Mouse (Mus musculus) adrenal gland, postnatal 10 days (tissue): ENCODE results near the gene Ccn5. TPM values are rescaled to one million over a fixed set of nuclear protein-coding genes. Genes with fewer than 3 reads are reported as not detected.
A peak's percentile ranks its signal among the peaks of the same experiment; 100 is the strongest.

Experiments used
- DNase-seq: peaks from one replicate; pipeline ENCODE4 v3.0.0; 2021; ENCODE audit warnings: mixed read lengths
- long read RNA-seq, 2 experiments: library from polyadenylated mRNA; stranded (forward); transcript quantifications; one replicate each; pipeline ENCODE4 v2.0.0; 2021
- total RNA-seq, 2 experiments: library from RNA; stranded (reverse); gene quantifications; 2 replicates each; pipeline ENCODE4 v1.2.3; 2021

Ccn5 gene
- total RNA-seq, result under 1 TPM in 1 of 2 experiments, not detected in 1; 0.69 TPM
- long read RNA-seq, experiment 1, result 0 reads
- long read RNA-seq, experiment 2, result 0 reads

GRCm38 (mm10) chr2:163820607-163821006, at the start of gene Ccn5:
Gene Ccn5, plus strand, starts transcription at chr2:163820861.
- DNase-seq, result peak; percentile 91

- no peak for DNase-seq
These were observed 44.0 kb upstream of the Ccn5 start for GRCm38 (mm10) chr2:163776661-163777060.

- DNase-seq, result no peak
These were observed 43.6 kb upstream of the Ccn5 start for GRCm38 (mm10) chr2:163777061-163777460.

DNA sequence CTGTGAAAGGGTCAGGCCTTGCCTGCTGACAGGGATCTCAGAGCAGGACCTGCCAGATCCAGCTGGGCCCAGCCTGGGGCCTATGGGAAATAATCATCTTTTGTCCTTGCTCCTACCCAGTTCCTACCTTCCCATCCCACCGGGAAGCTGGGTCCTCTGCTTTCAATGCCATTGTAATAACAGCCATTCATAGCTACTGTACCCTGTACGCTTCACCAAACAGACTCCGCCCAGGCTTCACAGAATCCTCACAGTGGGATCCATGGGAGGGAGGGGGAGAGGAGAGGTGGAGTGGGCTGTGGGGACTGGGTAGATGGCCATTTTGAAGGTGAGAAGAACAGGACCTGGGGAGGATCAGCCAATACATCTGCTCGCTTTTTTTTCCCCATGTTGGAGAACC, 41.8 kb upstream of the Ccn5 start:
- no peak for DNase-seq

DNA sequence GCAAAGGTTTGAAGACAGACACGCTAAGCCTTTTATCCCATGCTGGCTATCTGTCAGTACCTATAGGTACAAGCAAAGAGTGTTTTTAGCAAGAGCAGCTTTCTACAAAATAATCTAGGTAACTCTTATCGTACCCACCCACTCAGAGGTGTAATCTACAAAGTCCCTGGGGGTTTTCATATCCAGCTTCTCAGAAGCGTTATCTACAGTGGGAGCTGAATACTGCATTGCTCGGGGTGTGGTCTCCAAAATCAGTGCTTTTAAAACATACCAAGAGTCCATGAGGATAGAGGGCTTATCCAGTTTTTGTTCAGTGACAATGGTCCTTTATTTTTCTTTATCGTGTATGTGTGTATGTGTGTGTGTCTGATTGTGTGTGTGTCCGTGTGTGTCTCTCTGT, 37.3 kb upstream of the Ccn5 start:
- no peak for DNase-seq

GRCm38 (mm10) chr2:163783901-163784300, 36.8 kb upstream of the Ccn5 start:
- DNase-seq, result no peak

DNA sequence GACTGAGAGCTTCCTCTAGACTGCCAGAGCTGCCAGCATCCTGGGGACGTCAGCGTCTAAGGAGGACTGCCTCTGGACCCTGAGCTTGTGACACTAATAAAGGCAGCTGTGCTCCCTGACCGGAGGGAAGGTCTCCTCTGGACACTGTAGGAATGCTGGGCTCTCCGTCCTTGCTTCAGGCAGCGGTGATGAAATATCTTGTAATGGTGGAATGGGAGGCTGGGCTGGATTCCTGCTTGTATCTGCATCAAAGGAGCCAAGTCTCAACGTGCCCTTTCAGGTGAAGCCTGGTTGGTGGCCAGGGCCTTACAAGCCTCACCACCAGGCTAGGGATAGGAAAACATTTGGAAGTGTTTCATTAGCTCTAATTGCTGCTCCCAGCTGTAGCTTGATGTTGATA, 33.6 kb upstream of the Ccn5 start:
- DNase-seq, result no peak

DNA sequence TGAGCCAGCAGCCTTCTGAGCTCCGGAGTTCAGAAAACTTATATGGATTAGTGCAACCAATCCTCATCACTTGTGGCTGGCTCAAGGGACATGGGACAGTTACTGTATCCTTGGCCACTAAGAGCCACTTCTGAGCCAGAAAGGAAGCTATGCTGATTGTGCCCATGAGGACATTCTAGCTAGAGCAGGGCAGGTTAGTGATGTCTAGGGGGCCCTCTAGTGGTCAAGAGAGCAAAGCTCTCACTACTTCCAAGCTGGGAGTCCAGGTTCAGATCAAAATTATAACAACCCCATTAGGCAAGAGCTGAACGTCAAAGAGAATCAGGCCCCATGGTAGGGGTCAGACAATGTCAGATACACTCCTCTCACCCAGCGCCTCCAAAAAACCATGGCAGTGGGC, 33.0 kb upstream of the Ccn5 start:
- peak; percentile 62 for DNase-seq

GRCm38 (mm10) chr2:163788484-163788883, 32.2 kb upstream of the Ccn5 start:
- DNase-seq, result peak; percentile 83

GRCm38 (mm10) chr2:163798411-163798810, 22.2 kb upstream of the Ccn5 start:
- DNase-seq, result peak; percentile 66

GRCm38 (mm10) chr2:163800832-163801231, 19.8 kb upstream of the Ccn5 start:
- DNase-seq, result peak; percentile 54

- no peak for DNase-seq
These were observed 19.3 kb upstream of the Ccn5 start for GRCm38 (mm10) chr2:163801406-163801805.

GRCm38 (mm10) chr2:163803838-163804237, 16.8 kb upstream of the Ccn5 start:
- DNase-seq, result no peak

- no peak for DNase-seq
These were observed 11.5 kb upstream of the Ccn5 start for GRCm38 (mm10) chr2:163809166-163809565.

DNA sequence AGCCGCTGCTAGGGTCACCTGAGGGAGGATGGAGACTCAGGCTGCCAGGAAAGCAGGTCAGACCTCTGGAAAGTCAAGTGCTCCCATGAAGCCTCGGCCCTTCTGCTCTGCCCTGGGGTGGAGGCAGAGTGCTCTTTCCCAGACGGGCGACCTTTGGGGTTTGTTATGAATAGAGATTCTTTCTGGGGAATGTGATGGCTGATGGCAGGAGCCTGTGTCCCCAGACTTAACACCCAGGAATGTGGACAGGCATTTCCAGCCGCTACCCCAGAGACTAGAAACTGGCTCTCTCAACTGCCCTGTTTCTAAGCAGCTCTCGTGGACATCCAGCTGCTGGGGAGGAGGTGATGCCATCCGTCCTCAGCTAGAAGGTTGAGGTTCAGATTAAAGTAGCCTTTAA, 11.0 kb upstream of the Ccn5 start:
- DNase-seq, result no peak

GRCm38 (mm10) chr2:163813077-163813476, 7.6 kb upstream of the Ccn5 start:
- no peak for DNase-seq

- DNase-seq, result peak; percentile 33
These were observed 5.8 kb upstream of the Ccn5 start for GRCm38 (mm10) chr2:163814739-163815465.

- peak; percentile 80 for DNase-seq
These were observed 2.6 kb downstream of the Ccn5 start for GRCm38 (mm10) chr2:163823248-163823647.

DNA sequence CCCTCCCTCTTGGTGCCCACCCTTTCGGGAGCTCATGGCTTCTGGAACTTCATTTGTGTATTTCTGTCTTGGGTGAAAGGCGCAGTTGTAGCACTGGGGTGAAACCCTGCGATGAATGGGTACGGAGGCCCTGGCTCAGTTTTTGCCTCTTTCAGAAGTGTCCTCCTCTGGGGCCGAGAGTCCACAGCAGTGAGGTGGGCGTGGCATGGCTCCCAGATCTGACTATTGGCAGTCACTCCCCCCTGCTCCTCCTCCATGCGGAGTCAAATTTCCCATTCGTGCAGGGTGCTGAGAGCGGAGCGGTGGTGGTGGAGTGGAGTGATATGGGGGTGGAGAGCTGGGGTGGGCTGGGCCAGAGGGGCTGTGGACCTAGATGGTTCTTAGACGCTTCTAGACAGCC, 3.1 kb downstream of the Ccn5 start:
- DNase-seq, result peak; percentile 62

DNA sequence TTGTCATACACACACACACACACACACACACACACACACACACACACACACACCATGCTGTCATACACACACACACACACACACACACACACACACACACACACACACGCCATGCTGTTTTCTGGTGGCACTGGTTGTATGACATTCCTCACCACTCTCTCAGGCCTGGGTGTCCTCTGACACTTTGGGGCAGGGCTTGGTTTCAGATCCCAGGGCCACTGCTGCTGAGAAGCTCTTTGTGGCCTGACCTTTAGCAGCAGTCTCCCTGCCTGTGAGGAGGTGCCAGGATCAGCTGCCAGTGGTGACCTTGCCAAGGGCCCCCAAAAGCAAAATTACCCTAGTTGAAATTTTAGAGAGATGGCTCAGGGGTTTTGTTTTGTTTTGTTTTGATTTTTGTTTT, 5.2 kb downstream of the Ccn5 start:
- peak; percentile 45 for DNase-seq

- DNase-seq, result peak; percentile 27
These were observed 5.8 kb downstream of the Ccn5 start for GRCm38 (mm10) chr2:163826494-163826893.

DNA sequence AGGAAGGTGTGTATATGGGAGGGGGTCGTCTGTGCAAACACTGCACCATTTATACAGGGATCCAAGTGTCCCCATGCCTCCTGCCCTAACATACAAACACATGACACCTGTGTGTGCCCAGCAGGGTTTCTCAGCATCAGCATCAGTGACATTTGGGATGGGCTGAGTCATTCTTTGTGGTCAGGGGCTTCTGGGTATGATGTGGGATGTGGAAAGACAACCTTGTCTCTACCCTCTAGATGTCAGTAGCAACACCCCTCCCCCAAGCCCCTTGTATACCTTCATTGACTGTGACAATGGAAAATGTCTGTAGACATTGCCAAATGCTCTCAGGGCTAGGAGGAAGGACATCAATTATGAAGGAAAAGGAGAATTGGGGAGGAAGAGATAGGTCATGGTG, 10.5 kb downstream of the Ccn5 start:
- DNase-seq, result no peak

- DNase-seq, result peak; percentile 88
These were observed 17.4 kb downstream of the Ccn5 start for GRCm38 (mm10) chr2:163838043-163838442.

GRCm38 (mm10) chr2:163839519-163839918, 18.9 kb downstream of the Ccn5 start:
- peak; percentile 86 for DNase-seq
